Mouse (Mus musculus): ENCODE measurements around the gene Zfp775.
A peak's percentile ranks its signal among the peaks of the same experiment; 100 is the strongest.
"Not testable (repeated sequence)": the region's sequence is repeated elsewhere in the genome, so short reads cannot be mapped to it uniquely, and the experiment has no call there.

Gene Zfp775

DNA sequence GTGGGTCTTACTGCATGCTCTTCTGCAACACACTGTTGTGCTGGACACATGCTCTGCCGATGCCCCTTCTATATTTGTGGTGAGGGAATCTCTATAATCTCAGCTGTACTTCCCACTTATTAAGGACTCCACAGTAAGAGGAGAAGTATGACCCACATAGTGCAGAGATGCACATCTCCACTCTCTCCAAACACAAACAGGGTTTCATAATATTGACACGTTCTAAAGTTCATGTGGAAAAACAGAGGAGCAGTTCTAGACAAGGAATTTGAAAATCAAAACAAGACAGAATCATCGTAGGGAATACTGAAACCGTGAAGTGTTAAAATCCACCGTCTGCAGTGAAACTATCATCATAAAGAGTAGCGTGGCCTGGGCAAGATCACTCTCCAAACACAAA, 10.0 kb upstream of the Zfp775 start:
- DNase-seq: no peak

DNA sequence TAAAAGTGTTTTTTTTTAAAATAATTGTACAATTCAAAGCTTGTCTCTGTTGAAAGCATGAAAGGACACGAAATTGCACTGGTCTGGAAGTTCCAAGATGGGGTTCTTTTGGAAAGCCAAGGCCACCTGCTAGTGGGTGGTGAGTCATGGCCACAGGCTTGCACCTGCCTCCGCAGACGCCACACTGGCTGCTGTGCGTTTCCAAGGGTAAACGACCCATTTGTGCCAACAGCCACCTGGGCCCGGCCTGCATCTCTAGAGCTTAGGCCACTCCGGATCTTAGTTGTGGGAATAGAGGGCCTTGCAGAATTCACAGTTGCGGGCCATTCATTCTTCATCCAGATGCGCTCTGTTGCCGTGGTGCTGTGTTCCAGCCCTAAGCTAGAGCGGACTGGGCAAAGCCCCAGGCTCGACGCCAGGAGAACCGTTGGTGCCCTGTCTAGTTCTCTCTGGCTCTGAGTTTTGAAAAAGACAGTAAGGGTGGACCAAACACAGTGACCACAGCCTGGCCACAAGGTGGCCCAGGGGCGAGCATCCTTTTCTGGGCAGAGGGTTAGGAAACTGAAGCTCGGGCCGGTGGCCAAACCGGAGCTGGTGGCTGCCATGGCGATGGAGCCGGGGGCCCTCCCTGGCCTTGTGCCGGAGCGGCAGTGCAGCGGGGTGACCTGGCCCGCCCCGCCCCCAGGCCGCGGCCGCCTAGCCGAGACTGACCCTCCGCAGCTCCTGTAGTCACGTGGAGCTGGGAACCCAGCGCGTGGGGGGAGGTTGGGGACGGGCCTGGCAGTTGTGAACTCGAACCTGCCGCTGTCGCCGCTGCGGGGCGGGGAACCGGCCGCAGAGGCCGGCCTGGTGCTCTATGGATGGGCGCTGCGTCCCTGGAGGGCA, 8.5 kb upstream of the Zfp775 start, which contains the start of the genes Repin1 and Gm44965:
Gene Repin1 (plus strand): TSS at position 726 of the 885 bp plus-strand sequence.
Gene Gm44965 (plus strand): TSS at position 784 of the 885 bp plus-strand sequence.
- peak; percentile 89 for DNase-seq

DNA sequence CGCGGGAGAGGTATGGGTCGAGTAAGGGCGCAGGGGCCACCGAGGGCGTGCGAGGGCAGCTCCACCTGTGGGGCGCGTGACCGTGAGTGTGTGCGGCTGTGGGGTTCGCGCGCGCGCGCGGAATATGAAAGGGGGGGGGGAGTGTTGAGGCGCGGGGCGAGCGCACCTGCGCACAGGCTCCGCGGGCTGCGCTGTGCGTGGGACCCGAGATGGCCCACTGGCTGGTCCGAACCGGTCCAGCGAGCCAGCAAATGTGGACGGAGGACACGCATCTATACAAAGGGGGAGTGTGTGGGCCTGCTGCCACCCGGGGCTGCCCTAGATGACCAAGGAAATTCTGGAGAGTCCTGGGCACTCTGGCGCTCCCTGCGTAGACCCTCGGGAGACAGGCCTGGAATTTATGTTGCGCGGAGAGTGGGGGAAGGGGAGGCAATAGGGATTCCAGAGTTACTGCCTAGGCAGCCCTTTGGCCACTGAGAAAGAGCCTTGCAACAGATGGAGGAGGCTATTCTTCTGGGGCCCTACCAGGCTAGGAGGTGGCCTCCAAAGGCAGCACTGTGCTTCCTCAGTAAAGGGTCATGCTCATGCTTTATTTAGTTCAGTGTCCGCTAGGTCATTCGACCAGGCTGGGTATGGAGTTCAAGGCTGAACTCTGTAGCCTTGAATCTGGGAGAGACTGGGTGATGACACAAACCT, 7.7 kb upstream of the Zfp775 start:
- peak; percentile 34 for DNase-seq

DNA sequence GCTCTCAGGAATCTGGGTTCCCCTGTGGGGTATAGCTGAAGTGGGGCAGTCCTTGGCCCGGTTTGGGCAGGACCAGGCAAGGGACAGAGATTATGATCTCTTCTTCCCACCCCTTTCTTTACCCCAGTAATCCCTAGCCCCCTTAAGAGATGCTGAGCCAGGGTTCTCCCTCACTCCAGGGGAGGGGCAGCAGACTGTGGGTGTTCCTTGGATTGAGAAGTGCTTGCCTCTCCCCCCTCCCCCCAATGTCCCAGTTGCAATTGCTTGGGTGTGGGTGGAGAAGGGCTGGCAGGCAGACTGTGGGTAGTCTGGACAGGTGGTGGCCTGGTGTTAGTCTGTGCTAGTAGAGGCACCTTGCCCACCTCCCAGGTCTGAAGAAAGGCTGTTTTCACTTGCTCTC, 6.6 kb upstream of the Zfp775 start:
- no peak for DNase-seq

DNA sequence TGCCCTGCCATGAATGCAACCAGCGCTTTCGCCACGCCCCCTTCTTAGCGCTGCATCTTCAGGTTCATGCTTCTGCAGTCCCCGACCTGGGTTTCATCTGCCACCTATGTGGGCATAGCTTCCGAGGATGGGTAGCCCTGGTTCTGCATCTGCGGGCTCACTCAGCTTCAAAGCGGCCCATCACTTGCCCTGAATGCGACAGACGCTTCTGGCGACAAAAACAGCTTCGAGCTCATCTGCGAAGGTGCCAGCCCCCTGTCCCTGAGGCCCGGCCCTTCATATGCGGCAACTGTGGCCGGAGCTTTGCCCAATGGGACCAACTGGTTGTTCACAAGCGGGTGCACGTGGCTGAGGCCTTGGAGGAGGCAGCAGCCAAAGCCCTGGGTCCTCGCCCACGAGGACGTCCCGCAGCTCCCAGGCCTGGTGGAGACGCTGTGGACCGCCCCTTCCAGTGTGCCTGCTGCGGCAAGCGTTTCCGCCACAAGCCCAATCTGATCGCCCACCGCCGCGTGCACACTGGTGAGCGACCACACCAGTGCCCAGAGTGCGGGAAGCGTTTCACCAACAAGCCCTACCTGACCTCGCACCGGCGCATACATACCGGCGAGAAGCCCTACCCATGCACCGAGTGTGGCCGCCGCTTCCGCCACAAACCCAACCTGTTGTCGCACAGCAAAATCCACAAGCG, 5.2 kb upstream of the Zfp775 start:
- no peak for DNase-seq

DNA sequence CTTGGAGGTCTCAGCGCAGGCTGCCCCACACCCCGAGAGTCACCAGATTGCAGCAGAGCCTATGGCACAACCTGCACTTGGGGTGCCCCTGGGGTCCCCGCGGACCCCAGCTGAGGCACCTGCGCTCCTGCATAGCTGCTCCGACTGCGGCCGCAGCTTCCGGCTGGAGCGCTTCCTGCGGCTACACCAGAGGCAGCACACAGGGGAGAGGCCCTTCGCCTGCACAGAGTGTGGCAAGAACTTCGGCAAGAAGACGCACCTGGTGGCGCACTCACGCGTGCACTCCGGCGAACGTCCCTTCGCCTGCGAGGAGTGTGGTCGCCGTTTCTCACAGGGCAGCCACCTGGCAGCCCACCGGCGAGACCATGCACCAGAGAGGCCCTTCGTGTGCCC, 4.6 kb upstream of the Zfp775 start:
- no peak for DNase-seq

DNA sequence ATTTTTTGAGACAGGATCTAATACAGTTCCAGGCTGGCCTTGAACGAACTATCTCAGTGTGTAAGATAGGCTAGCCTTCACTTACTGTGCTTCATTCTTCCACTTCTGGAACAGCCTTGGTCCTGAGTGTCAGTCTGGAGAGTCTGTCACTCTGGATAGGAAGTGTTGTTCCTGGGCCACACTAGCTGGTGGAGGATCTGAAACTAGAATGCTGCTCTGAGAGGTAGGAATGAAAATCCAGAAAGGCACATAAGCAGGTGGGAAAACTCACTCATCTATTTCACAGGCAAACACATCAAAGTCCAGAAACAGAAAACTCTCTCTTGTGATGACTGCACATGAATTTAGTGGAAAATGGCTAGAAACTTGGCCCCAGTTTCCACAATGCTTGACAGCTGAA, 1.3 kb upstream of the Zfp775 start:
- DNase-seq: no peak

DNA sequence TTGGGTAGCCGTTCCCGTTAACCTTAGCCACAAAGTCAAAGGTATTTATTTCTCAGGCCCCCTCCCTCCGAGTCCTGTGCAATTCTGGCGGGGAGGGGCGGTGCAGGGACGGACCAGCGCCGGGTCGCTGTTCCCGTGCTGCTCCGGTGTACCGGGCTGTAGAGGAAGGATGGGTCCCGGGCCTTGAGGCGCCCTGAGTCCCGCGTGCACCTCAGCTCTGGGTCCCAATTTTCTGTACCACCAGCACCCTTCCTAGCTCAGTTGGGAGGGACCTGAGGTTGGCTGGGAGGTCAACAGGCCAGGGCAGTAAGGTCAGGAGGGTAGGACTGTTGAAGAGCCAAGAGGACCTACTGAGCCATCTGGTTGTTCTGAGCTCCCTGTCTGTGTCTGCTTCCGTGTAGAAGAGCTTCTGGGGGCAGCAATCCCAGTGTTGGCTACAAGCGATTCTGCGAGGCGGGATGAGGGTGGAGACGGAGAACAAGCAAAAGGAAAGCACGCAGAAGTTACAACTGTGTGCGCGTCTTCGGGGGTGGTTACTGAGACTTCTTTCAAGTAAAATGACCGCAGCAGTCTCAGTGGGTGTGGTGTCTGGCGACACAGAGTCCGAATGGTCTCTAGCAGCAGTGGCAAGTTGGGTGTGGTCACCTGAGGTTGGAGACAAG, 348 bp downstream of the Zfp775 start:
- DNase-seq: peak; percentile 37

DNA sequence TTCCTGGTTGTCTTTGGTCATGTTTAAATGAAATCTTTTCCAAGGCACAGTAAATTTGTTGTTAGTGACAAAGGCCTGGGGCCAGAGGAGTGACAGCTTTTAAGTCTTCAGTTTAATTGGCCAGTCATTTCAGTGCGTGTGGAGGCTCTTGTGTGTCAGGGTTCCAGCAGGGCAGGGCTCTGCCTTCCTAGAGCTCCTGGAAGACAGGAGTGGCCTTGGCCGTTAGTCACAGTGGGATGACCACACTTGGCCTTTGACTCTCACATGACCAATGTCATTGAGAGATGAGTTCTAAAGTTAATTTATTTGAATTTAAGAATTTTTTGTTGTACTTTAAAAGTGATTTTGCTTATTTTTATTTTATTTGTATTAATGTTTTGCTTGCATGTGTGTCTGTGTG, 6.3 kb downstream of the Zfp775 start:
- DNase-seq: no peak

DNA sequence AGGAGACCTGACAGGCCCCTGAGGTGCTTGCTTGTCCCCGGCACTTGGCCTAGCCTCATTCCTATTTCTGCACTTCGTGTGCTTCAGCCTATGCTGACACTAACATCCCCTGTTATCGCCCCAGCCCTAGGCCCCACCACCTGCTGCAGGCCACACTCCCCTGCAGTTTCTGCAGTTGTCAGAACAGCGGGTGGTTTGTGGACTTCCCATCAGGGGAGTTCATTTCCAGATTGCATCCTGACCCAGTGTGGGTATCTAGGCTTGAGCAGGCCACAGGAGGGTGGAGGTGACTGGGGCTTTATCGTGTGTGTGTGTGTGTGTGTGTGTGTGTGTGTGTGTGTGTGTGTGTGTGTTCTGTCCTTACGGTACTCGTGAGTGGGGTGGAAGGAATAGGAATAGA, 7.6 kb downstream of the Zfp775 start:
- DNase-seq: no peak

DNA sequence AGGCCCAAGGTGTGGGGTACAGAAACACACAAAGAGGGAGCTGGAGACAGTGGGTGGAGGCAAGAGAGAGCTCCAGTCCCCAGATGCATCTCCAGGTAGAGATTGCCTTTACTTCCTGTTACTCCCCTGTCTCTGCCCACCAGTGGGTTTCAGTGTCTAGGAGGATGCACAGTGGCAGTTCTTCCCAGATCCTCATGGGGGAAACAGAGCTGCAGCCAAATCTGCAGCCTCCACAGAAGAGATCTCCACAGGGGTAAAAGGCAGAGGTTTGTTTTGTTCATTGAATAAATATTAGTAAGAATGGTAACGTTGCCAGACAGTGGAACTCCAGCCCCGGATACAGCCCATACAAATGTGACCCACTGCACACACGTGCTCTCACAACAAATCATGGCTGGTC, 8.8 kb downstream of the Zfp775 start:
- DNase-seq: no peak

DNA sequence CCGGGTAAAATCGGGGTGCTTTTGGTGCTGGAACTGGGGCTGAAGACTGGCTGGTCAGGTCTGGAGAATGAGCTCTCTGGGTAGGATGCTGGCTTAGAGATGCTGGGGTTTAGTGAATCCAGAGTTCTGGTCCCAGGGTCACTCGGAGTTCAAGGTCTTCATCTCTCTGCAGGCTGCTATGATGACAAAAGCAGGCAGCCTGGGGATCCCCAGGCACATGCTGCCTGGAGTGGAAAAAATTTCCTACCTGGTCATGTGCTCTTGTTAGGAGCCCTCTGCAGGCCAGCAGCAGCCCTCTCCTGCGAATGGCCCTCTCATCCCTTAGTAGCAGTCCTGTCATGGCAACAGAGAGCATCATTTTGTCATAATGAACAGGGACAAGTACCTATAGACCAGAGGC, 11.6 kb downstream of the Zfp775 start:
- no peak for DNase-seq

DNA sequence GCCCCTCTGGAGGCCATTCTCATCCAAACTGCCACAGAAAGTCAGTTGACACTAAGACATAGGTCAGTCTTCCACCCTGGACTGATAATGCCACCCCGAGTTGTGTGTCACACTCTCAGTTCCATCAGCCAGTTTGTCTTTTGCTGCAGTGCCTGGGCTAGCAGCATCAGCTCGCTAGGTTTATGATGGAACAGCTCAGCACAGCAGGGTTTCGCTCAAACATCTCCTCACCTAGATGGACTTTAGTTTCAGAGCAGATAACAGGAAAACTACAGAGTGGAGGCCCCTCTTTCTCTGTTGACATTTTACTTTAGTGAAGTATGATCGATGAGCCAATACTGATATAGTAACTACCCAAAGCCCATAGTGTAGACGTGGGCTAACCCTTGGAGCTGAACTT, 12.9 kb downstream of the Zfp775 start:
- DNase-seq: no peak

DNA sequence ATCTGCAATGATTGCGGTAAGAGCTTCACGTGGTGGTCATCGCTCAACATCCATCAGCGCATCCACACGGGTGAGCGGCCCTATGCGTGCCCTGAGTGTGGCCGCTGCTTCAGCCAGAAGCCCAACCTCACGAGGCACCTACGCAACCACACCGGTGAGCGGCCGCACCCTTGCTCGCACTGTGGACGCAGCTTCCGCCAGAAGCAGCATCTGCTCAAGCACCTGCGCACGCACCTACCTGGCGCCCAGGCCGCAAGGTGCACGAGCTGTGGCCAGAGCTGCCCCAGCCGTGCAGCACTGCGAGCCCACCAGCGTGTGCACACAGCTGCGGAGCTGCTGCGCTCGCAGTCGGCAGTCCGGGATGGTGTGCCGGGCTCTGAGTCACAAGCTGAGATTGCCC, 18.2 kb downstream of the Zfp775 start:
- DNase-seq: no peak

DNA sequence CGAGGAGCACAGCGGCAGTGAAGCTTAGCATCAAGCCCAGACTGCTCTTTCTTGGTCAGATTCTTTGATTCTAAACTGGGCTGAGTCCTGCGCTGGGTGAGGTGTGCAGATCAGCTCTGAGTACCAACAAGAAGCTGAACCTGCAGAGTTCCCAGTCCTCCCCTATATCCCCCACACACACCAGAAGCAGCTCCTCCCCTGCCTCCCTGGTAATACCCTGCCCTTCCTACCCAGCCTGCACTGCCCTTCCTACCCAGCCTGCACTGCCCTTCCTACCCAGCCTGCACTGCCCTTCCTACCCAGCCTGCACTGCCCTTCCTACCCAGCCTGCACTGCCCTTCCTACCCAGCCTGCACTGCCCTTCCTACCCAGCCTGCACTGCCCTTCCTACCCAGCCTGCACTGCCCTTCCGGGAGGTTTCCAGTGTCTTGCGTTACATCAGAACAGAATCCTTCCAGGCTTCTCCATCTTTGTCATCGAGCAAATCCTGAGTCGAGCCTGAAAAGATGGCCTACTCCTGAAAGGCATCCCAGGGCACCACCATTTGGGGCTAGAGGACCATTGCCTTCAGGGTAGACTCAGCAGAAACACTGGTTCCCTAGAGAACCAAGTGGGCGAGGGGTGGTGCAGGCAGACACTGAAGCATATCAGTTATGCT, 20.5 kb downstream of the Zfp775 start:
- DNase-seq: not testable (repeated sequence)

DNA sequence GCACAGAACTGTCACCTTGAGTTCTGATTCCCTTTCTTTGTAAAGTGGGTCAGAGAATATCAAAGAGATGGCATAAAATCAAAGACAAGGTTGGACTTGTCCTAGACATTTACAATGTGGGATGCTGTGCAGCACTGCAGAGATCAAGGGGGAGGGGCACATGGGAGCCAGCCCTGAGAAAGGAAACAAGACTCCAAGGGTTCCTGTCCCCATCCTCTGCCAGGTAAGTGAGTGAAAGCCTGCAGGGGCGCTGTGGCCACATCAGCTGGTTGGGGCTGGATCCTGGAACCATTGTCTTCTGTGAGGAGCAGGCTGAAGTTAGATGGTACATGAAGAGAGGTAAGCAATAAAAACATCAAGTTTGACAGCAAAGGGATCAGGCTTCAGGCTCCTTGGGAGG, 21.6 kb downstream of the Zfp775 start:
- no peak for DNase-seq

DNA sequence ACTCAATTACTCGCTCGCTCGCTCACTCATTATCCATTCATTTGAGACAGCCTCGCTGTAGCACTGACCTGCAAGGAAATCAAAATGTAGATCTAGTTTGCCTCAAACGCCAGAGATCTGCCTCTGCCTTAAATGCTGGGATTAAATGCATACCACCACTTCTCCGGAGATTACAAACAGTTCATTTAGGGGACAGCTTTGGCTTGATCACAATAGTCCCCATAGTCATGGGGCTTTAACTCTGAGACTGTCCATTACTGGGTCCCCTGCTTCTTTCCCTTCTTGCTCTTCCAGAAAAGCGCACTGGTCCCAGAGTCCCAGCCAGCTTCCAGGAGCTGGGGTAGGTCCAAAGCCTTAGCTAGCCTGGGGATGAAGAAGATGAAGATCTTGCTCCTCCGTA, 24.6 kb downstream of the Zfp775 start, which contains the start of gene AI854703:
Gene AI854703 (plus strand): TSS at position 301 of the 400 bp plus-strand sequence.
- no peak for DNase-seq

DNA sequence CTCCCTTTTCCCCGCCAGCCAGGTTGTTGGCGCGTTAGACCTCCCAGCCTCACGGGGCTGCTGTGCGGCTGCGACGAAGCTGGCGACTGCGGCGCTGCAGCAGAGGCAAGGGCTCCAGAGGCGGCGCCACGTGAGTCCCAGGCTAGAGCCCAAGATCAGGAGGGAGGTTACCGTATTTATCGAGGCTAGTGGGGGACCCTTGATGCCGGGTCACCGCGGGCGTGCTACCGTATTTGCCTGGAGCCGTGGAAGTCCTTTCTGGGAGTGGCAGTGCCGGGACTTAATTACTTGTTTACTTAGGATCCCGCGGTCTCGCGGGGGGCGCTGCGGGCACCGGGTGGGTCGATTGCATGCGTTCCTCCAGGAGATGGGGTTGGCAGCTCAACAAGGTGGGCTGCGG, 25.1 kb downstream of the Zfp775 start:
- peak; percentile 16 for DNase-seq

DNA sequence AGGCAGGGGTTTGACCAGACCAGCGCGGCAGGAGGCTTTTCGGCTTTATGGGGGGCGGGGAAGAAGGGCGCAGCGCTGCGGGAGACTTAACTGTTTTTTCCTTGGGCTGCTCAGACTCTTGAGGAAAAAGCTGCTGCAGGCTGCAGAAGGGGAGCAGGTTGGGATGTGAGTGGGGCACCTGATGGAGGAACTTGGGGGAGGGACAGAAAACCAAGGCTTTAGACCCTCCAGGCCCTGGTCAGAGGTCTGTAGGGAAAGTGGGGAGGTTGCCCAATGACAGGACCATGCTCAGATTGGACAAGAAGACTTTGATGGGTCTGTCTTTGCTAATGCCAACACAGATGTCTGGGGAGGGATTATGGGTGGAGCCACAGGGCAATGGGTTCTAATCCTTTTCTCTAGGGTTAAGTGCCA, 25.7 kb downstream of the Zfp775 start:
- no peak for DNase-seq

DNA sequence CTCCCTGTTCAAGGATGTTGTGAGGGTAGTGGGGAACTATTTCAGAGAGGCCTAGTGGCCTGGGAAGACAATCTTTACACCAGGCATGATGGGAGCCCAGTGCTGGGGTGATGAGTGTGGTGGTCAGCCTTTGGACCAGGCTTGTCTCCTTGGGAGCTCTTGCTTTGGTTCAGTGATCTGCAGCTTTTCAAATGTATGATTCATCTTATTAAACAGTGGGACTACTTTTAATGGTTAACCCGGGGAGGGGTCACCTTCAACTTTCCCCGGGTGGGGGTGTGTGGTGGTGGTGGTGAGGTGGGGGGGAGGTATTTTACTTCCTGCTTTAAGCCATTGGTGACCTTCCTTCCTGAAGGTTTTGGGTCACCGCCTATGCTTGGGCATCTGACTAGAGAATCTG, 26.5 kb downstream of the Zfp775 start:
- DNase-seq: no peak

DNA sequence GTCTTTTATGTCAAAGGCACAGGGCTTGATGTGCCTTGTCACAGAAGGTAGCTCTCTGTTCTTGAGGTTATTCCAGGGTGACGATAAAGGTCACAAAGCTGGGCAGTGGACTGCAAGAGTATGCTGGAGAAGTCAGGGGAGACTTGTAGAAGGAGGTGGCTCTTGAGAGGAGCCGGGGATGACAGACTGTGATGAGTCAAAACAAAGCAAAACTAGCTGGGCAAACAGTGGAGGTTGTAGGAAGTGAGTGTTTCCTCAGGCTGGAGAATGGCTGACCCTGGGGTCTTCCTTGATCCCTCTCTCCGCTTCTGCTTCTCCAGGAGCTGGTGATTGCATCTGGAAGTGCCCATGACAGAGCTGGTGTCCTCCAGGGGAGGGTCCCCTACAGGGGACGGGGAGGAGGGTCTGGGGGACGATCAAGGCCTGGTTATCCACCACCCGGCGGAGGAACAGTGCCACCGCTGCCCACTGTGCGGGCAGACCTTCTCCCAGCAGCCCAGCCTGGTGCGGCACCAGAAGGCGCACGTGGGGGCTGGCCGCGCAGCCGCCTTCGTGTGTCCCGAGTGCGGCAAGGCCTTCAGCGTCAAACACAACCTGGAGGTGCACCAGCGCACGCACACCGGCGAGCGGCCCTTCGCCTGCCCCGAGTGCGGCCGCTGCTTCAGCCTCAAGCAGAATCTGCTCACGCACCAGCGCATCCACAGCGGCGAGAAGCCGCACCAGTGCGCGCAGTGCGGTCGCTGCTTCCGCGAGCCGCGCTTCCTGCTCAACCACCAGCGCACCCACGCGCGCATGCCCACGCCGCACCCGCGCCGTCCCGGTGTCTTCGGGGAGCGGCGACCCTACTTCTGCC, 27.2 kb downstream of the Zfp775 start:
- peak; percentile 21 for DNase-seq

DNA sequence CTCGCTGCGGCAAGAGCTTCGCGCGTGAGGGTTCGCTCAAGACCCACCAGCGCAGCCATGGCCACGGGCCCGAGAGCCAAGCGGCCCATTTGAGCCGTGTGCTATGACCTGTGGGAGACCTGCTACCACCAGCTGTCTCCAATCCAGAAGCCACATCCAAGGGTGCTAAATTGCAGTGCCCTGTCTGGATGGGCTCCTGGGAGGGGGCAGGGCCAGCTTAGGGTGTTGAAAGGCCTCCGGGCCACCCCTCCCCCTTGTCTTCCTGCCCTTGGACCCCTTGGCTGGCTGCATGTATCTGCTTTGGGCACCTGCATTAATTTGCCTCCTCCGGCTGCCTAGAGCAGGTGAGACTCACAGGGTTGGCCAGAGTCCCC, 27.8 kb downstream of the Zfp775 start:
- no peak for DNase-seq
